Mouse (Mus musculus) neural tube, embryonic 10.5 days (tissue): ENCODE measurements around the gene Fam53b.

Source experiments
- DNase-seq: peaks from one replicate; pipeline ENCODE4 v3.0.0-alpha.2; 2017; ENCODE audit warnings: low spot score; ENCODE audit errors: extremely low spot score

The Fam53b gene

GRCm38 (mm10) chr7:132790447-132791219, 23.1 kb downstream of the Fam53b start:
- no peak for DNase-seq

GRCm38 (mm10) chr7:132788826-132789225, 24.9 kb downstream of the Fam53b start:
- DNase-seq, result no peak

- no peak for DNase-seq
Measured at GRCm38 (mm10) chr7:132787496-132788190, 26.0 kb downstream of the Fam53b start.

GRCm38 (mm10) chr7:132787022-132787421, 26.7 kb downstream of the Fam53b start:
- no peak for DNase-seq

- no peak for DNase-seq
Measured at GRCm38 (mm10) chr7:132786522-132786921, 27.2 kb downstream of the Fam53b start.

- DNase-seq, result no peak
Measured at GRCm38 (mm10) chr7:132786011-132786410, 27.7 kb downstream of the Fam53b start.

- no peak for DNase-seq
Measured at GRCm38 (mm10) chr7:132784101-132784500, 29.6 kb downstream of the Fam53b start.

GRCm38 (mm10) chr7:132781850-132782249, 31.8 kb downstream of the Fam53b start:
- no peak for DNase-seq

GRCm38 (mm10) chr7:132781130-132781814, 32.4 kb downstream of the Fam53b start:
- DNase-seq, result peak; percentile 53

GRCm38 (mm10) chr7:132780611-132781010, 33.1 kb downstream of the Fam53b start:
- DNase-seq, result peak; percentile 30

- no peak for DNase-seq
Measured at GRCm38 (mm10) chr7:132778630-132779029, 35.1 kb downstream of the Fam53b start.

GRCm38 (mm10) chr7:132777728-132778453, 35.8 kb downstream of the Fam53b start:
- DNase-seq, result no peak

- DNase-seq, result no peak
Measured at GRCm38 (mm10) chr7:132777117-132777516, 36.6 kb downstream of the Fam53b start.

GRCm38 (mm10) chr7:132776338-132777111, 37.2 kb downstream of the Fam53b start:
- DNase-seq, result no peak

GRCm38 (mm10) chr7:132775922-132776321, 37.8 kb downstream of the Fam53b start:
- no peak for DNase-seq

GRCm38 (mm10) chr7:132775333-132775732, 38.4 kb downstream of the Fam53b start:
- no peak for DNase-seq

GRCm38 (mm10) chr7:132773011-132773705, 40.5 kb downstream of the Fam53b start:
- no peak for DNase-seq

- DNase-seq, result no peak
Measured at GRCm38 (mm10) chr7:132772440-132772839, 41.2 kb downstream of the Fam53b start.

- DNase-seq, result no peak
Measured at GRCm38 (mm10) chr7:132768498-132769344, 45.0 kb downstream of the Fam53b start.
